Mouse (Mus musculus) lung, adult 2 months (tissue): ENCODE measurements around the gene Slc5a12.

Source experiments
- CTCF ChIP-seq: fragments of 200-500 bp; IDR thresholded peaks from 2 replicates; pipeline ENCODE4 v1.5.1; 2011; ENCODE audit warnings: mild to moderate bottlenecking, low read length, control low read depth; ENCODE audit not compliant: insufficient read depth
- POLR2A ChIP-seq: fragments of 200-500 bp; IDR thresholded peaks from 2 replicates; pipeline ENCODE4 v1.6.1; 2011; ENCODE audit warnings: low read depth, mild to moderate bottlenecking, control low read depth, low read length, borderline replicate concordance; ENCODE audit errors: extremely low read depth

DNA sequence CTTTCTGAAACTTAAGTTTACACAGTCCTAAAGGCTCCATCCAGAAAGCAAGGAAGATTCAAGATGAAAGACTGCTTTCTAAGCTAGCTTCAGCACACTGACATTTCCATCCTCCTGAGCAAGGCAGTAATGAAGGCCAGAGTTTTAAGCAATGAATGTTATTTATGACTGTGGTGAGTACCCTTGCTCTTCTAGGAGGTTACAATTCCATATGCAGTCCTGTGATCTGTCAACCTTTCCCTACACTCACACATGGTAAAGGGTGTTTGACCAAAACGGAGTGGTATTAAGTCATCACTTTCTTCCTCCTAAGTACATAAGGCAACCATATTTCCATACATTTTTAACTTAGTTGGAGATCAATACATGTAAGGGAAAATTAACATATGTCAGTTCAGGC is 41.0 kb upstream of the Slc5a12 start:
- TF ChIP-seq POLR2A (no peak), CTCF (no peak)
